Mouse (Mus musculus) heart, embryonic 12.5 days (tissue): ENCODE measurements at regions not wholly inside any gene's neighbourhood (a gene's known extent, or its start where the extent isn't known, plus 50 kb on each side); places are given as distances from the start of the nearest gene placed in this dataset.
A peak's percentile ranks its signal among the peaks of the same experiment; 100 is the strongest.

Experiments used
- ATAC-seq: fragments of 200-750 bp; cut with Nextera tagmentation; 2 replicates; pipeline ENCODE4 v1.8.0; 2017; ENCODE audit warnings: moderate TSS enrichment, moderate library complexity; ENCODE audit not compliant: insufficient number of reproducible peaks, low FRiP score
- H3K27ac ChIP-seq: fragments of 300-500 bp; sonication (generic); 2 replicates; pipeline ENCODE4 v1.5.1; 2016; ENCODE audit warnings: mild to moderate bottlenecking, moderate library complexity; ENCODE audit not compliant: poor library complexity, severe bottlenecking
- H3K27me3 ChIP-seq: fragments of 300-500 bp; sonication (generic); replicated peaks from 2 replicates; pipeline ENCODE4 v1.6.1; 2016; ENCODE audit warnings: mild to moderate bottlenecking, moderate library complexity
- H3K36me3 ChIP-seq: fragments of 300-500 bp; sonication (generic); 2 replicates; pipeline ENCODE4 v1.6.1; 2016; ENCODE audit warnings: mild to moderate bottlenecking, moderate library complexity
- H3K4me1 ChIP-seq: fragments of 300-500 bp; sonication (generic); replicated peaks from 2 replicates; pipeline ENCODE4 v1.6.1; 2016; ENCODE audit warnings: mild to moderate bottlenecking
- H3K4me2 ChIP-seq: fragments of 300-500 bp; sonication (generic); 2 replicates; pipeline ENCODE4 v1.6.1; 2016; ENCODE audit warnings: mild to moderate bottlenecking, moderate library complexity
- H3K4me3 ChIP-seq: fragments of 300-500 bp; sonication (generic); 2 replicates; pipeline ENCODE4 v1.5.1; 2016; ENCODE audit warnings: mild to moderate bottlenecking
- H3K9ac ChIP-seq: fragments of 300-500 bp; sonication (generic); 2 replicates; pipeline ENCODE4 v1.6.1; 2016; ENCODE audit warnings: mild to moderate bottlenecking, moderate library complexity
- H3K9me3 ChIP-seq: fragments of 300-500 bp; sonication (generic); replicated peaks from 2 replicates; pipeline ENCODE4 v1.6.1; 2016; ENCODE audit warnings: mild to moderate bottlenecking, moderate library complexity
- WGBS: fragments of 180-500 bp; shearing (Covaris S2); methylation state at CpG from one replicate; pipeline ENCODE4 v1.1.7; 2016; 5-methylcytosine and 5-hydroxymethylcytosine counted together

GRCm38 (mm10) chr11:19117121-19117520 is 98.3 kb upstream of the Meis1 start:
- H3K27me3 ChIP-seq, result no peaks in the 10 kb centered on the region
- H3K9me3 ChIP-seq, result no peaks in the 10 kb centered on the region
- H3K4me3 ChIP-seq, result no peak overlapping the region
- 68% methylated on average over 2 of the region's 2 CpGs for WGBS
- no peak overlapping the region for H3K4me2 ChIP-seq
- no peaks in the 10 kb centered on the region for H3K36me3 ChIP-seq
- H3K4me1 ChIP-seq, result no peaks in the 10 kb centered on the region
- H3K9ac ChIP-seq, result no peak overlapping the region
- ATAC-seq, result no peak
- H3K27ac ChIP-seq, result no peak overlapping the region

- H3K9ac ChIP-seq, result no peak overlapping the region
- H3K27me3 ChIP-seq, result no peaks in the 10 kb centered on the region
- no peaks in the 10 kb centered on the region for H3K4me1 ChIP-seq
- WGBS, result 75% methylated on average over 4 of the region's 4 CpGs
- no peaks in the 10 kb centered on the region for H3K9me3 ChIP-seq
- no peak overlapping the region for H3K27ac ChIP-seq
- ATAC-seq, result no peak
- H3K4me3 ChIP-seq, result no peak overlapping the region
- H3K36me3 ChIP-seq, result no peaks in the 10 kb centered on the region
- no peak overlapping the region for H3K4me2 ChIP-seq
Measured at GRCm38 (mm10) chr11:19118258-19118657, 99.5 kb upstream of the Meis1 start.

GRCm38 (mm10) chr11:19119927-19120827 is 101.4 kb upstream of the Meis1 start:
- 52% methylated on average over 8 of the region's 8 CpGs for WGBS
- Histone ChIP-seq H3K4me3 (no peak overlapping the region), H3K27me3 (no peaks in the 10 kb centered on the region), H3K4me1 (no peaks in the 10 kb centered on the region), H3K9me3 (no peaks in the 10 kb centered on the region), H3K27ac (no peak overlapping the region), H3K9ac (no peak overlapping the region), H3K36me3 (no peaks in the 10 kb centered on the region), H3K4me2 (no peak overlapping the region)
- ATAC-seq, result no peak

GRCm38 (mm10) chr11:19120871-19121270 is 102.1 kb upstream of the Meis1 start:
- Histone ChIP-seq H3K4me2 (no peak overlapping the region), H3K27me3 (no peaks in the 10 kb centered on the region), H3K9me3 (no peaks in the 10 kb centered on the region), H3K9ac (no peak overlapping the region), H3K27ac (no peak overlapping the region), H3K4me1 (no peaks in the 10 kb centered on the region), H3K36me3 (no peaks in the 10 kb centered on the region), H3K4me3 (no peak overlapping the region)
- WGBS, result 56% methylated on average over 3 of the region's 3 CpGs
- no peak for ATAC-seq

GRCm38 (mm10) chr11:19135375-19136050 is 116.7 kb upstream of the Meis1 start:
- ATAC-seq, result no peak
- H3K4me2 ChIP-seq, result no peak overlapping the region
- H3K4me3 ChIP-seq, result no peak overlapping the region
- H3K27me3 ChIP-seq, result no peaks in the 10 kb centered on the region
- no peaks in the 10 kb centered on the region for H3K36me3 ChIP-seq
- H3K4me1 ChIP-seq, result peaks cover 4% of the 10 kb centered on the region; the same call in 1 of the 2 replicates
- 48% methylated on average over 2 of the region's 2 CpGs for WGBS
- H3K27ac ChIP-seq, result no peak overlapping the region
- H3K9ac ChIP-seq, result no peak overlapping the region
- H3K9me3 ChIP-seq, result no peaks in the 10 kb centered on the region

- Histone ChIP-seq H3K27me3 (no peaks in the 10 kb centered on the region), H3K4me1 (0 out of 2 replicates have a peak, but pooled peaks cover 5% of the 10 kb centered on the region), H3K4me2 (no peak overlapping the region), H3K27ac (no peak overlapping the region), H3K9ac (no peak overlapping the region), H3K9me3 (no peaks in the 10 kb centered on the region), H3K4me3 (no peak overlapping the region), H3K36me3 (no peaks in the 10 kb centered on the region)
- 81% methylated on average over 5 of the region's 5 CpGs for WGBS
- no peak for ATAC-seq
Measured at GRCm38 (mm10) chr11:19138423-19138822, 119.6 kb upstream of the Meis1 start.

GRCm38 (mm10) chr11:19138831-19139230 is 120.0 kb upstream of the Meis1 start:
- Histone ChIP-seq H3K27ac (no peak overlapping the region), H3K4me3 (no peak overlapping the region), H3K4me2 (no peak overlapping the region), H3K36me3 (no peaks in the 10 kb centered on the region), H3K4me1 (0 out of 2 replicates have a peak, but pooled peaks cover 5% of the 10 kb centered on the region), H3K27me3 (no peaks in the 10 kb centered on the region), H3K9ac (no peak overlapping the region), H3K9me3 (no peaks in the 10 kb centered on the region)
- 59% methylated on average over 2 of the region's 2 CpGs for WGBS
- ATAC-seq, result no peak

- H3K4me3 ChIP-seq, result no peak overlapping the region
- H3K4me2 ChIP-seq, result peak overlapping the region; percentile 9; the same call in 1 of the 2 replicates
- H3K9ac ChIP-seq, result no peak overlapping the region
- no peaks in the 10 kb centered on the region for H3K36me3 ChIP-seq
- WGBS, result 53% methylated on average over 17 of the region's 17 CpGs
- H3K27ac ChIP-seq, result no peak overlapping the region
- no peaks in the 10 kb centered on the region for H3K9me3 ChIP-seq
- H3K27me3 ChIP-seq, result no peaks in the 10 kb centered on the region
- peaks cover 9% of the 10 kb centered on the region; the same call in 1 of the 2 replicates for H3K4me1 ChIP-seq
- no peak for ATAC-seq
Measured at GRCm38 (mm10) chr11:19143267-19144000, 124.6 kb upstream of the Meis1 start.

- H3K36me3 ChIP-seq, result no peaks in the 10 kb centered on the region
- no peak overlapping the region for H3K27ac ChIP-seq
- WGBS, result 79% methylated on average over 6 of the region's 6 CpGs
Measured at GRCm38 (mm10) chr11:19144506-19144905, 125.7 kb upstream of the Meis1 start.

GRCm38 (mm10) chr11:19145263-19145662 is 126.5 kb upstream of the Meis1 start:
- WGBS, result 41% methylated on average over 9 of the region's 9 CpGs
- Histone ChIP-seq H3K4me3 (no peak overlapping the region), H3K4me1 (peaks cover 9% of the 10 kb centered on the region; the same call in 1 of the 2 replicates), H3K36me3 (no peaks in the 10 kb centered on the region), H3K9me3 (no peaks in the 10 kb centered on the region), H3K9ac (no peak overlapping the region), H3K4me2 (no peak overlapping the region), H3K27me3 (no peaks in the 10 kb centered on the region), H3K27ac (no peak overlapping the region)
- ATAC-seq, result no peak

More at GRCm38 (mm10) chr11:19144506-19144905, 125.7 kb upstream of the Meis1 start:
- Histone ChIP-seq H3K4me2 (no peak overlapping the region), H3K4me1 (peaks cover 9% of the 10 kb centered on the region; the same call in 1 of the 2 replicates), H3K4me3 (no peak overlapping the region), H3K27me3 (no peaks in the 10 kb centered on the region), H3K9ac (no peak overlapping the region), H3K9me3 (no peaks in the 10 kb centered on the region)
- ATAC-seq, result no peak

GRCm38 (mm10) chr11:19145991-19146390 is 127.2 kb upstream of the Meis1 start:
- no peak for ATAC-seq

More at GRCm38 (mm10) chr11:19145991-19146390, 127.2 kb upstream of the Meis1 start:
- Histone ChIP-seq H3K9ac (no peak overlapping the region), H3K4me1 (peaks cover 9% of the 10 kb centered on the region; the same call in 1 of the 2 replicates), H3K27me3 (no peaks in the 10 kb centered on the region), H3K36me3 (no peaks in the 10 kb centered on the region), H3K9me3 (no peaks in the 10 kb centered on the region), H3K4me3 (no peak overlapping the region), H3K27ac (no peak overlapping the region), H3K4me2 (no peak overlapping the region)
- WGBS, result 83% methylated on average over 3 of the region's 3 CpGs
